In genomic region chr2:162660231-162660940, GRCm38 (mm10) we compare ENCODE assay signal across 9 mouse cellular contexts. TPM values are rescaled to one million over a fixed set of nuclear protein-coding genes. Genes with fewer than 3 reads are reported as not detected.
DNase-seq lines count a peak whose midpoint lies in the region; ATAC-seq and TF ChIP-seq lines count a peak whose summit lies in the region.
"Had no signal": no experiment of that assay in that cellular context is flagged by ENCODE, and none has a peak within 500 bp of the region (broad histone marks: within the 10 kb centered on the region; RNA-seq: fewer than 3 reads in every experiment).

No protein-coding gene starts in this region.

- no peaks in the 10 kb centered on the region for H3K36me3 ChIP-seq in lung, postnatal 0 days (ENCODE audit: insufficient read depth, low read length)
- no peaks in the 10 kb centered on the region for H3K36me3 ChIP-seq in hindbrain, embryonic 15.5 days
- no peaks in the 10 kb centered on the region for H3K36me3 ChIP-seq in midbrain, embryonic 12.5 days

- H3K9ac ChIP-seq in lung, postnatal 0 days (replicated peaks; ENCODE audit: low read depth), result no peak overlapping the region
- peak overlapping the region; percentile 76 for H3K9ac ChIP-seq in hindbrain, embryonic 15.5 days
- peak overlapping the region; percentile 54 for H3K9ac ChIP-seq in midbrain, embryonic 12.5 days (replicated peaks)

- H3K4me1 ChIP-seq in lung, postnatal 0 days (ENCODE audit: insufficient read depth, low read depth, low read length), result no peaks in the 10 kb centered on the region
- no peaks in the 10 kb centered on the region for H3K4me1 ChIP-seq in lung, adult 2 months (ENCODE audit: control insufficient read depth, insufficient read depth, low read length)
- peaks cover 53% of the 10 kb centered on the region for H3K4me1 ChIP-seq in hindbrain, embryonic 15.5 days (replicated peaks)
- H3K4me1 ChIP-seq in midbrain, embryonic 12.5 days, result peaks cover 32% of the 10 kb centered on the region

- peaks cover 32% of the 10 kb centered on the region for H3K27me3 ChIP-seq in lung, postnatal 0 days (replicated peaks; ENCODE audit: insufficient read depth, low read length)
- 0 out of 2 replicates have a peak, but pooled peaks cover 3% of the 10 kb centered on the region for H3K27me3 ChIP-seq in hindbrain, embryonic 15.5 days
- H3K27me3 ChIP-seq in midbrain, embryonic 12.5 days, result peaks cover 80% of the 10 kb centered on the region

- H3K4me2 ChIP-seq in lung, postnatal 0 days (replicated peaks; ENCODE audit: low read depth, low read length), result peak overlapping the region; percentile 74
- peak overlapping the region; percentile 87 for H3K4me2 ChIP-seq in hindbrain, embryonic 15.5 days
- peak overlapping the region; percentile 92 for H3K4me2 ChIP-seq in midbrain, embryonic 12.5 days (replicated peaks)

- DNase-seq in cerebellum, adult 18-20 months, result peak; percentile 32 to 53
- no peak for DNase-seq in cerebellum, adult 9-10 months
- DNase-seq in lung, postnatal 0 days (ENCODE audit: low spot score), result no peak
- no peak for DNase-seq in lung, adult 2 months
- DNase-seq in thymus, postnatal 36 days, result no peak
- DNase-seq in layer of hippocampus, adult 9-11 months, result no peak

- TF ChIP-seq CTCF in lung, postnatal 0 days (IDR thresholded peaks at IDR 0.05), result no peak
- no peak for TF ChIP-seq CTCF in lung, adult 2 months (IDR thresholded peaks at IDR 0.05; ENCODE audit: insufficient read depth, low read length)

- H3K27ac ChIP-seq in lung, postnatal 0 days (ENCODE audit: low read length), result no peak overlapping the region
- peak overlapping the region; percentile 66 for H3K27ac ChIP-seq in hindbrain, embryonic 15.5 days (replicated peaks)
- no peak overlapping the region for H3K27ac ChIP-seq in midbrain, embryonic 12.5 days (replicated peaks)

- TF ChIP-seq EP300 in lung, postnatal 0 days (IDR thresholded peaks at IDR 0.05), result no peak

- WGBS in lung, postnatal 0 days, result 1% methylated on average over 42 of the region's 57 CpGs
- under 1% methylated on average over 54 of the region's 57 CpGs for WGBS in lung, adult 2 months
- whole genome bisulfite sequencing in hindbrain, embryonic 15.5 days, result under 1% methylated on average over 54 of the region's 57 CpGs
- WGBS in midbrain, embryonic 12.5 days, result under 1% methylated on average over 53 of the region's 57 CpGs

- H3K9me3 ChIP-seq in lung, postnatal 0 days (ENCODE audit: low read length), result no peaks in the 10 kb centered on the region
- no peaks in the 10 kb centered on the region for H3K9me3 ChIP-seq in hindbrain, embryonic 15.5 days
- H3K9me3 ChIP-seq in midbrain, embryonic 12.5 days, result no peaks in the 10 kb centered on the region

- ATAC-seq in lung, postnatal 0 days, result peak; percentile 27
- ATAC-seq in hindbrain, embryonic 15.5 days (ENCODE audit: low FRiP score, low read depth), result peak; percentile 17; the same call in 1 of the 2 replicates
- peak; percentile 31; the same call in 1 of the 2 replicates for ATAC-seq in midbrain, embryonic 12.5 days (ENCODE audit: low FRiP score, low read depth)

- H3K4me3 ChIP-seq in lung, postnatal 0 days (ENCODE audit: low read depth, low read length), result peak overlapping the region; percentile 33
- H3K4me3 ChIP-seq in lung, adult 2 months (replicated peaks; ENCODE audit: extremely low read depth, low read depth, low read length), result no peak overlapping the region
- peak overlapping the region; percentile 72 for H3K4me3 ChIP-seq in hindbrain, embryonic 15.5 days
- H3K4me3 ChIP-seq in midbrain, embryonic 12.5 days, result peak overlapping the region; percentile 63

- TF ChIP-seq POLR2A in lung, adult 2 months (IDR thresholded peaks at IDR 0.05; ENCODE audit: borderline replicate concordance, extremely low read depth, low read depth, low read length), result no peak

RNA-seq across cellular contexts. Expression of gene Ptprt, which starts 0.6 kb away (rescaled TPM):
- 0.08 and 0.37 TPM in 2 replicates for polyA plus RNA-seq in lung, postnatal 0 days (2015; fragmentation: Nextera tagmentation; extraction: Ambion mirVana)
- polyA plus RNA-seq in lung, adult 2 months (2012; rRNA removed), result 0.57 and 2.7 TPM in 2 replicates
- 13.6 and 14.2 TPM in 2 replicates for polyA plus RNA-seq in hindbrain, embryonic 15.5 days (2015; fragmentation: Nextera tagmentation; extraction: Ambion mirVana)
- polyA plus RNA-seq in midbrain, embryonic 12.5 days (2016; fragmentation: Nextera tagmentation; extraction: Ambion mirVana), result 2.3 and 3.4 TPM in 2 replicates
- polyA plus RNA-seq: C2C12 had no signal

Comparison
In these comparisons a context has a peak if more than half of its experiments do, and no peak if none do; other contexts are left out.
1. DNase-seq: peak in cerebellum, adult 18-20 months (2 of 2); none in cerebellum, adult 9-10 months (single experiment), lung, postnatal 0 days (single experiment), lung, adult 2 months (single experiment), thymus, postnatal 36 days (0 of 2) and layer of hippocampus, adult 9-11 months (single experiment).
2. Peak in every context shown above with its lines, with median percentiles within 50 percentile points of each other: ATAC-seq and H3K4me2 ChIP-seq.